Mouse (Mus musculus): Measurements from ENCODE around the gene Pars2.

DNA sequence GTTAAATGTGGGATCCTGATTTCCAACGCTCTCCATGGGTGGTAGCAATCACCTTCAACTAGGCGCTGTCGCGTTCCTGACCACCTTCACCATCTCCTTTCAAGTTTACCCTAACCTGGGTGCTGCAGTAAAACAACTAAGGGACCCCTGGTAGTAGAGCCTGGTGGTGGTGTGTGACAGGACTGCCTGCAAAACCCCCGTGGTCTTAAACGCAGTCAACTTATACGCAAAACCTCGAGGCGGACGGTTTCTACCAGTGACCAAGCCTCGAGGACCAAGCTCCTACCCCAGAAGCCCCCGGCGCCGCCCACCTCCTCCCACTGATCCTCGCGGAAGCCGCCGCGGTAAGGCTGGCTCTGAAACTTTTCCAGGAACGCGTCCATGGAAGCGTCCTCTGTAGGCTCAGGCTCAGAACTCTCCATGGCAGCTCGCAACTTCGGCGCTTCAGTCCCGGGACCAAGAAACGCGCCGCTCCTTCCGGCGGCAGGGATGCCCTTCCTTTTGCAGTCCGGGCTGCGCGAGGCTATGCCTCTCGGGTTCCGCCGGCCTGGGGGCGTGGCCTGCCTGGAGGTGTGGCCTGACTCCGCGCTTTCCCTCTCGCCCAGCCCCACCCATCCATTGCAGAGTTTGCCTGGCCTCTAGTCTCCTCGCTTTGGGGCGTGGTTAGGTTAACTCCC lies 27.7 kb downstream of the Pars2 start, which contains the start of gene Ttc4:
- TF ChIP-seq POLR2A (IDR thresholded peaks at IDR 0.05; ENCODE audit: borderline replicate concordance, extremely low read depth, insufficient read depth, insufficient read length, poor library complexity, severe bottlenecking) (peak; percentile 22; the same call in 1 of the 2 replicates), CTCF (IDR thresholded peaks at IDR 0.05; ENCODE audit: borderline replicate concordance, extremely low read depth, insufficient read depth, insufficient read length) (no peak)

Measured in brain, embryonic 14.5 days (tissue).